25 mouse cellular contexts compared by ENCODE assay signal in genomic region chr2:80416286-80416685, GRCm38 (mm10). TPM values are rescaled to one million over a fixed set of nuclear protein-coding genes. Genes with fewer than 3 reads are reported as not detected.
"Had no signal": no experiment of that assay in that cellular context is flagged by ENCODE, and none has a peak within 500 bp of the region (broad histone marks: within the 10 kb centered on the region; RNA-seq: fewer than 3 reads in every experiment).

No protein-coding gene starts in this region.

- H3K27ac ChIP-seq: gastrocnemius, adult 2 months; heart, embryonic 10.5 days; hindbrain, embryonic 10.5 days; hindbrain, embryonic 12.5 days; hindbrain, embryonic 14.5 days; intestine, embryonic 15.5 days; kidney, postnatal 0 days; layer of hippocampus, adult 2 months; left cerebral cortex, adult 2 months; limb, embryonic 10.5 days; limb, embryonic 12.5 days; liver, embryonic 13.5 days; liver, embryonic 15.5 days had no signal

- H3K9me3 ChIP-seq: heart, embryonic 10.5 days; heart, embryonic 12.5 days; hindbrain, embryonic 10.5 days; hindbrain, embryonic 12.5 days; intestine, embryonic 15.5 days; limb, embryonic 10.5 days; limb, embryonic 12.5 days; liver, embryonic 13.5 days; liver, embryonic 15.5 days had no signal

- H3K4me3 ChIP-seq: gastrocnemius, adult 2 months; heart, embryonic 10.5 days; heart, embryonic 12.5 days; hindbrain, embryonic 10.5 days; hindbrain, embryonic 12.5 days; intestine, embryonic 15.5 days; layer of hippocampus, adult 2 months; left cerebral cortex, adult 2 months; limb, embryonic 10.5 days; limb, embryonic 12.5 days; liver, embryonic 13.5 days; liver, embryonic 15.5 days had no signal

- H3K36me3 ChIP-seq: heart, embryonic 10.5 days; heart, embryonic 12.5 days; hindbrain, embryonic 12.5 days; intestine, embryonic 15.5 days; liver, embryonic 13.5 days; liver, embryonic 15.5 days had no signal

- H3K27me3 ChIP-seq: heart, embryonic 12.5 days; hindbrain, embryonic 12.5 days; intestine, embryonic 15.5 days; limb, embryonic 12.5 days; liver, embryonic 13.5 days; liver, embryonic 15.5 days had no signal

- H3K4me1 ChIP-seq: heart, embryonic 12.5 days; hindbrain, embryonic 10.5 days; hindbrain, embryonic 12.5 days; intestine, embryonic 15.5 days; liver, embryonic 13.5 days; liver, embryonic 15.5 days had no signal

- H3K4me2 ChIP-seq: heart, embryonic 12.5 days; hindbrain, embryonic 12.5 days; hindbrain, embryonic 14.5 days; intestine, embryonic 15.5 days; limb, embryonic 12.5 days; liver, embryonic 13.5 days; liver, embryonic 15.5 days had no signal

- H3K9ac ChIP-seq: heart, embryonic 12.5 days; hindbrain, embryonic 12.5 days; hindbrain, embryonic 14.5 days; intestine, embryonic 15.5 days; limb, embryonic 12.5 days; liver, embryonic 13.5 days; liver, embryonic 15.5 days; liver, postnatal 0 days had no signal

- DNase-seq: gastrocnemius, adult 2 months; gastrocnemius, postnatal 10 days; gastrocnemius, postnatal 25 days; heart, adult 18-20 months; heart, postnatal 10 days; heart, postnatal 4 days; liver; liver, embryonic 13.5 days; liver, postnatal 0 days had no signal

- ATAC-seq: forebrain, embryonic 16.5 days; hindbrain, embryonic 16.5 days; inflammation-experienced regulatory T-cells, adult 6 months; intestine, embryonic 15.5 days; intestine, postnatal 0 days; liver, postnatal 0 days had no signal

RNA-seq across cellular contexts. Expression of gene Frzb, which starts 31.1 kb away (rescaled TPM):
- polyA plus RNA-seq: inflammation-experienced regulatory T-cells, adult 6 months had no signal
